Mouse (Mus musculus) gonadal fat pad, adult 2 months (tissue): ENCODE results near the gene Trarg1. TPM values are rescaled to one million over a fixed set of nuclear protein-coding genes. Genes with fewer than 3 reads are reported as not detected.

Source experiments
- DNase-seq: peaks from one replicate; pipeline ENCODE4 v3.0.0-alpha.2; 2012; ENCODE audit warnings: low read depth
- polyA plus RNA-seq: library from polyadenylated mRNA; depleted of rRNA; stranded (reverse); fragments of >200 nt; gene quantifications from 2 replicates; pipeline ENCODE4 v1.2.3, GENCODE M21; 2012

Gene Trarg1
- polyA plus RNA-seq, 1 experiment = 49.2 TPM

GRCm38 (mm10) chr11:76674199-76674598, 5.4 kb upstream of the Trarg1 start:
- no peak for DNase-seq

- DNase-seq = no peak
Observed at GRCm38 (mm10) chr11:76674704-76675103, 4.9 kb upstream of the Trarg1 start.

GRCm38 (mm10) chr11:76685604-76686003, 6.0 kb downstream of the Trarg1 start:
- DNase-seq = no peak

GRCm38 (mm10) chr11:76692096-76692495, 12.5 kb downstream of the Trarg1 start:
- DNase-seq = no peak

GRCm38 (mm10) chr11:76695810-76696209, 16.2 kb downstream of the Trarg1 start:
- DNase-seq = no peak

GRCm38 (mm10) chr11:76699626-76700025, 20.0 kb downstream of the Trarg1 start:
- no peak for DNase-seq

GRCm38 (mm10) chr11:76707656-76708055, 28.0 kb downstream of the Trarg1 start:
- DNase-seq = no peak

- DNase-seq = peak; percentile 41
Observed at GRCm38 (mm10) chr11:76708066-76708465, 28.5 kb downstream of the Trarg1 start.

- DNase-seq = no peak
Observed at GRCm38 (mm10) chr11:76708881-76709280, 29.3 kb downstream of the Trarg1 start.

GRCm38 (mm10) chr11:76709625-76710452, 30.2 kb downstream of the Trarg1 start:
- DNase-seq = peak; percentile 37

- DNase-seq = no peak
Observed at GRCm38 (mm10) chr11:76717000-76717399, 37.4 kb downstream of the Trarg1 start.

- no peak for DNase-seq
Observed at GRCm38 (mm10) chr11:76723911-76724310, 44.3 kb downstream of the Trarg1 start.

- DNase-seq = no peak
Observed at GRCm38 (mm10) chr11:76728093-76728492, 48.5 kb downstream of the Trarg1 start.

GRCm38 (mm10) chr11:76730650-76731049, 51.0 kb downstream of the Trarg1 start:
- no peak for DNase-seq

- no peak for DNase-seq
Observed at GRCm38 (mm10) chr11:76734560-76734959, 55.0 kb downstream of the Trarg1 start.

- DNase-seq = no peak
Observed at GRCm38 (mm10) chr11:76735753-76736324, 56.2 kb downstream of the Trarg1 start.

GRCm38 (mm10) chr11:76739125-76739524, 59.5 kb downstream of the Trarg1 start:
- DNase-seq = no peak

GRCm38 (mm10) chr11:76742511-76742910, 62.9 kb downstream of the Trarg1 start:
- DNase-seq = no peak

- DNase-seq = no peak
Observed at GRCm38 (mm10) chr11:76744550-76744949, 64.9 kb downstream of the Trarg1 start.

- no peak for DNase-seq
Observed at GRCm38 (mm10) chr11:76745921-76746320, 66.3 kb downstream of the Trarg1 start.
